Mouse (Mus musculus): Measurements from ENCODE around the gene Sucla2. TPM values are rescaled to one million over a fixed set of nuclear protein-coding genes. Genes with fewer than 3 reads are reported as not detected.
"Not testable (repeated sequence)": the region's sequence is repeated elsewhere in the genome, so short reads cannot be mapped to it uniquely, and the experiment has no call there.

The Sucla2 gene
- polyA plus RNA-seq, 3 experiments from 2014 or later, result 68.3 to 99.9 (median 75.9) TPM

- not testable (repeated sequence) for ATAC-seq
Measured at GRCm38 (mm10) chr14:73614961-73615360, 89.8 kb downstream of the Sucla2 start.

DNA sequence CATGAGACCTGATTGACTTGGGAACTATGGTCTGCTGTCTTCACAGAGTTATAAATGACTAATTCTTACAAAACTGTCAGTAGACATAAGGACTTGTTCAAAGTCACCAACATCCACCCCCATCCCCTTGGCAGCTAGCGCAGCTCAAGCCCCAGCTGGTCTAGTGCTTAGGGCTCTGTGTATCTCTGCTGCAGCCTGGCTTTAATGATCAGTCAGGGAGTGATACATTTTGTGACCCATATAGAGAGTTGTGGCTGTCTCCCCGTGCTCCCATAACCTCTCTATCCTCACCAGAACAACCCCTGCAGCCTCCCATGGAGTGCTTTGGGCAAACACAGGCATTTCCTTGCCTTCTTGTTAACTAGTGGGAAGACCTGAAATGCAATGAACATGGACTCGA is 95.8 kb downstream of the Sucla2 start:
- ATAC-seq, result no peak

DNA sequence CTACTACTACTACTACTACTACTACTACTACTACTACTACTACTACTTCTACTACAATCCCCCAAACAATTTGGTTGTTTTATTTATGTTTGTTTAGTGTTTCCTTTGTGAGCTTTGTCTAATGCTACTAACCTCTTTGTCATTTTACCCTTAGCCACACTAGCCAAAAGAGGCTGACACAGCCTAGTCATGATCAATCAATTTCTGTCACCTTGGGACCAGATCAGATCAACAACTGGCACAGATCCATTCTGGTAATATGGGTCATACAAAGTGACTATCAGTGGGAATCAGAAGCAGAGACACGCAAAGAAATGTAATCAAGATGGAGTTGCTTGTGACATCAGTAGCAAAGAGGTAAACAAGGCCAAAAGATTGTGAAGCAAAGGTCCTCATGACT is 97.9 kb downstream of the Sucla2 start:
- no peak for ATAC-seq

DNA sequence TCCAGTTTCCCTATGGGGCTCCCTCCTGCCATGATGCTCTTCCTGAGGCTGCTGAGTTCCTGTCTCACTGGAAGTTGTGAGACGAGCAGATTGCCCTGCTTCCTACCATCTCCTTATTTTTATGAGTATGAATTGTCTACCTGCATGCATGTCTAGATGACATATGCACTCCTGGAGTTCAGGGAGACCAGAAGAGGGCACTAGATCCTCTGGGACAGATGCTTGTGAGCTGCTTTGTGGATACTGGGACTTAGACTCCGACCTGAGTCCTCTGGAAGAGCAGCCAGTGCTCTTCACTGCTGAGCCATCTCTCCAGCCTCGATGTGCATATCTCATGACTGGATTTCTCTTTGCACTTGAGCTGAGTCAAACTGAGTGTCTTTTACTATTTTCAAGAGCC is 100.3 kb downstream of the Sucla2 start:
- ATAC-seq, result no peak

- ATAC-seq, result no peak
Measured at GRCm38 (mm10) chr14:73631511-73631910, 106.4 kb downstream of the Sucla2 start.

DNA sequence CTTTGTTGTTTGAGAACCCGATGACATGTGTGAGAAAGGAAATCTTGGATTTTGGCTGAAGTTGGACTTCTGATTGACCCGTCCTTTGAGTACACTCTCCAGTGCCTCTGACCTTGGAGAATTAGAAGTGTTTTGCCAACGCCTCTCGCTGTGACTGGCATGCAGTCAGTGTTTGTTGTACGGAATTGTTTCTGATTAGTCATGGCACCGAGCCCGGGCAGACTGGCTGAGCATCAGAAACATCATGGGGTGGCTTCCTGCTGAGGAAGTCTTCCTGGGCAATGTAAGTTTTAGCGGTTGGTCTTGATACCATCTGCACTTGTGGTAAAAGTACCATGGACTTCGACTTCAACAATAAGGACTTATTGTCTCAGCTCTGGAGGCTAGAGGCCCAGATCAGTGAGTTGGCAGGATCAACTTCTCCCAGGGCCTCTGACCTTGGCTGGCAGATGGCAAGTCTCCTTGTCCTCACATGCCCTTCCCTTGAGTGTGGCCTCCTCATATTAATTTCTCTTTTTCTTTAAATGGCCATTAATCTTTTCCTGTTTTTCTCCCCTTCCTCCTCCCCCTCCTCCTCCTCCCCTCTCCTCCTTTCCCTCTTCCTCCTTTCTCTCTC is 107.6 kb downstream of the Sucla2 start:
- no peak for ATAC-seq

DNA sequence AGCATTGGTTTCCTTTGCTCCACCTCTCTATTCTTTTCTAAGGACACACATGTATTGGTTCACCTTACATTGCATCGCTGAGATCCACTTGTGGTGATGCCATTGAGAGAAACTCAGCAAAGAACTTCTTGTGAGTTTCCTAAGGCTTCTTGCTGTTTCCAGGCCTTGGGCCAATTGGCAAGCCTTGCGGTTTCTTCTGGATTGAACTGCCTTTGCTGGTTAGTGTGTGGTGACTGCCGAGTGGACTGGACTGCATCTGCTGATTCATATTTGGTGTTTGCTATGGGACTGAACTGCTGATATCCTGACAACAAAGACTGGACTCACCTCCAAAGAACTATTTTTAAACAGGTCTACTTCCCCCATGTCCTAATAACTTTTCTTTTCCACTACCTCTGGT is 109.2 kb downstream of the Sucla2 start:
- ATAC-seq, result no peak

DNA sequence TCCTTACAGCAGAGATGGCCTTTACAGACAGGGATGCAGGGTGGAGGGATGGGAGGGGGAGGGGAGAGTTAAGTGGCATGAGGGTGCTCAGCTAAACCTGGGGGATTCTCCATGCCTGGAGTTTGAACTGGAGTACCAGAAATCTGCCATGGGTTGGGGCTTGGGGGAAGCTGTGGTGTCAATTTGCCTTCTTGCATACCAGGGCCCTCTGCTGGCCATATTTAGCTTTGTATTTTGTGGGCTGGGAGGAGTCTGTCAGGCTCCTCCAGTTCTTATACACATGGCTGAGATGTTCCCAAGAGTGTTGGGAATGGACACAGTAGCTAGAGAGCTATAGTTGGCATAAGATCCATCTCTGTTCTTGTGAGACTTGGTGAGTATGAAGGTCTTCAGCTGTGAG is 112.3 kb downstream of the Sucla2 start:
- no peak for ATAC-seq

Other genes with a start within 250 kb of the Sucla2 start
- 100 to 1,000 TPM in 1 of 3 experiments, 10 to 100 TPM in 2; 21.9 to 113 (median 85.4) TPM for gene Rb1, start 199.5 kb upstream of the Sucla2 start, polyA plus RNA-seq (2017; shearing (Covaris generic))
- gene Itm2b, start 140.0 kb upstream of the Sucla2 start, polyA plus RNA-seq (2017; shearing (Covaris generic)), result 1,000 to 10,000 TPM in 2 of 3 experiments, 100 to 1,000 TPM in 1; 933 to 1,139 (median 1,095) TPM
- 10 to 100 TPM; 63.4 to 81.8 (median 74.8) TPM for gene Med4, start 15.3 kb upstream of the Sucla2 start, polyA plus RNA-seq (2017; shearing (Covaris generic))
- gene Nudt15, start 22.9 kb downstream of the Sucla2 start, polyA plus RNA-seq (2017; shearing (Covaris generic)), result 1 to 10 TPM; 2.0 to 4.4 (median 4.1) TPM
- gene Gm21750, start 135.9 kb downstream of the Sucla2 start, polyA plus RNA-seq (2017; shearing (Covaris generic)), result not detected

Measured in inflammation-experienced regulatory T-cells, adult 6 months (primary cell).